Mouse (Mus musculus): ENCODE measurements around the gene Adgrl1.

DNA sequence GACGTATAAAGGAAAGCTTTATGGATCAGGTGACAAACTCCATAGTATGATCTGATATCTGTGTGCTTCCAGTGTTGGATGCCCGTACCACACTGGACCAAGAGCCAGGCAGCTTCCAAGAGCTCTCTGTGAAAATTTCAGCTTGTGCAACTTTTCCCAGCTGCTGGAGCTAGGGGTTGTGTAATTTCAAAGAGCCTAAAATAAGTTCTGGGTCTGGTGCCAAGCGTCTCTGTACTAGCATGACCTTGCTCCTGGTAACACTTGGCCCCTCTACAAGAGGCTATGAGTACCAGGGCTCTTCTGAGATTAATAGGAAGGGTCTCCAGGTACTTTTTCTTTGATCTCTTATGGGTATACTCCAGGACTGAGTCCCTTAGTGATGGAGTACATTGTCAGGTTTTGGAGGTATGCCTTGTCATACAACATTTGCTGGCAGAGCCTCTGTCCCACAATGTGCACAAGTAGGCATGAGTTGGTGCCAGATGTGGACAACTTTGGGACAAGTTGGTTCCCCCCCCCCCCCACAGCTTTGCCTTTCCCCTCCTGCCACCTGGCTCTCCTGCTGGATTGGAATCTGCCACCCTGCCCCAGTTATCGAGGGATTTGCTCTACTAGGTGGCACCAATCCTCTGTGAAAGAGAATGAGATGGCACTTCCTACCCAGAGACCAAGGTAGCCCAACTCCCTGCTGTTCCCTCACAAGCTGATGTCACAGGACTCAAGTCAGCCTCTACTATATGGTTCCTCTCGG lies 64.3 kb downstream of the Adgrl1 start:
- TF ChIP-seq CTCF (IDR thresholded peaks at IDR 0.05 in 2 of 3, conservative IDR thresholded peaks at IDR 0.05 in 1 of 3; ENCODE audit: control insufficient read depth in 1 of 3, insufficient read depth in 1 of 3, low read depth in 2 of 3, low read length in 3 of 3, poor library complexity in 1 of 3, severe bottlenecking in 1 of 3): no peak
- TF ChIP-seq EP300 (IDR thresholded peaks at IDR 0.05; ENCODE audit: low read depth in 1 of 2, low read length in 2 of 2): no peak
- TF ChIP-seq NELFE (IDR thresholded peaks at IDR 0.05; ENCODE audit: low read depth, low read length): no peak
- no peak for TF ChIP-seq MAZ (IDR thresholded peaks at IDR 0.05; ENCODE audit: low read depth, low read length)
- no peak for TF ChIP-seq NRF1 (IDR thresholded peaks at IDR 0.05; ENCODE audit: insufficient read depth, low read depth, low read length, poor library complexity, severe bottlenecking)
- TF ChIP-seq E2F4 (IDR thresholded peaks at IDR 0.05; ENCODE audit: borderline replicate concordance, low read depth, low read length): no peak
- TF ChIP-seq ETS1 (IDR thresholded peaks at IDR 0.05; ENCODE audit: low read depth, low read length): no peak

All from MEL (cell line).